In genomic region chr5:142428691-142429090, GRCm38 (mm10) we compare ENCODE assay signal across 14 mouse cellular contexts.
"Had no signal": no experiment of that assay in that cellular context is flagged by ENCODE, and none has a peak within 500 bp of the region (broad histone marks: within the 10 kb centered on the region; RNA-seq: fewer than 3 reads in every experiment).

No protein-coding gene starts in this region.

- H3K9me3 ChIP-seq: limb, embryonic 10.5 days; limb, embryonic 13.5 days; liver, embryonic 13.5 days; lung, embryonic 15.5 days; midbrain, embryonic 13.5 days had no signal

- H3K4me3 ChIP-seq: layer of hippocampus, adult 2 months; limb, embryonic 10.5 days; limb, embryonic 13.5 days; liver, embryonic 13.5 days; lung, embryonic 15.5 days; midbrain, embryonic 13.5 days had no signal

- H3K9ac ChIP-seq: limb, embryonic 13.5 days; lung, embryonic 15.5 days; midbrain, embryonic 13.5 days had no signal

- H3K36me3 ChIP-seq: lung, embryonic 15.5 days had no signal

- H3K4me2 ChIP-seq: limb, embryonic 13.5 days; liver, embryonic 13.5 days; lung, embryonic 15.5 days; midbrain, embryonic 13.5 days had no signal

- H3K27me3 ChIP-seq: limb, embryonic 13.5 days; liver, embryonic 13.5 days; lung, embryonic 15.5 days; midbrain, embryonic 13.5 days had no signal

- H3K27ac ChIP-seq: layer of hippocampus, adult 2 months; limb, embryonic 13.5 days; liver, embryonic 13.5 days; macrophage; midbrain, embryonic 13.5 days had no signal

- DNase-seq: kidney, adult 18-20 months; kidney, adult 9 months; kidney, postnatal 14 days; layer of hippocampus, adult 9-11 months; liver, embryonic 13.5 days; thymus, adult 18-20 months; thymus, postnatal 36 days had no signal

- ATAC-seq: midbrain, embryonic 13.5 days; midbrain, embryonic 16.5 days had no signal
